Comparison of ENCODE assay signal across 8 mouse cellular contexts in genomic region chr17:12317607-12317953, GRCm38 (mm10). TPM values are rescaled to one million over a fixed set of nuclear protein-coding genes. Genes with fewer than 3 reads are reported as not detected.
A peak's percentile ranks its signal among the peaks of the same experiment; 100 is the strongest.
DNase-seq lines count a peak whose midpoint lies in the region; ATAC-seq and TF ChIP-seq lines count a peak whose summit lies in the region.
"Had no signal": no experiment of that assay in that cellular context is flagged by ENCODE, and none has a peak within 500 bp of the region (broad histone marks: within the 10 kb centered on the region; RNA-seq: fewer than 3 reads in every experiment).

No protein-coding gene starts in this region.

- H3K27me3 ChIP-seq in lung, postnatal 0 days (replicated peaks; ENCODE audit: insufficient read depth, low read length): no peaks in the 10 kb centered on the region
- H3K27me3 ChIP-seq in forebrain, embryonic 14.5 days (replicated peaks; ENCODE audit: control insufficient read depth, insufficient read depth, low read length): no peaks in the 10 kb centered on the region
- no peaks in the 10 kb centered on the region for H3K27me3 ChIP-seq in limb, embryonic 15.5 days
- H3K27me3 ChIP-seq in stomach, embryonic 16.5 days (ENCODE audit: control insufficient read depth, insufficient read depth, low read length): no peaks in the 10 kb centered on the region

- H3K27ac ChIP-seq in lung, postnatal 0 days (ENCODE audit: low read length): peak overlapping the region; percentile 83; the same call in 1 of the 2 replicates
- peak overlapping the region; percentile 98 for H3K27ac ChIP-seq in forebrain, embryonic 14.5 days (ENCODE audit: low read depth, low read length)
- peak overlapping the region; percentile 96 for H3K27ac ChIP-seq in limb, embryonic 15.5 days
- H3K27ac ChIP-seq in stomach, embryonic 16.5 days (ENCODE audit: low read length): peak overlapping the region; percentile 90

- ATAC-seq in lung, postnatal 0 days: no peak
- ATAC-seq in forebrain, embryonic 14.5 days: no peak
- ATAC-seq in limb, embryonic 15.5 days (ENCODE audit: insufficient number of reproducible peaks, low FRiP score, low TSS enrichment, low read depth): no peak
- no peak for ATAC-seq in stomach, embryonic 16.5 days (ENCODE audit: insufficient read depth, low FRiP score)

- H3K36me3 ChIP-seq in lung, postnatal 0 days (ENCODE audit: insufficient read depth, low read length): no peaks in the 10 kb centered on the region
- H3K36me3 ChIP-seq in forebrain, embryonic 14.5 days (ENCODE audit: control insufficient read depth, insufficient read depth, low read length): no peaks in the 10 kb centered on the region
- no peaks in the 10 kb centered on the region for H3K36me3 ChIP-seq in limb, embryonic 15.5 days
- no peaks in the 10 kb centered on the region for H3K36me3 ChIP-seq in stomach, embryonic 16.5 days (ENCODE audit: control insufficient read depth, insufficient read depth, low read length)

- peak overlapping the region; percentile 98 for H3K4me3 ChIP-seq in lung, postnatal 0 days (ENCODE audit: low read depth, low read length)
- H3K4me3 ChIP-seq in forebrain, embryonic 14.5 days (ENCODE audit: low read depth, low read length): peak overlapping the region; percentile 96
- peak overlapping the region; percentile 99 for H3K4me3 ChIP-seq in limb, embryonic 15.5 days
- peak overlapping the region; percentile 88 for H3K4me3 ChIP-seq in stomach, embryonic 16.5 days (replicated peaks; ENCODE audit: low read length)

- TF ChIP-seq EP300 in lung, postnatal 0 days (IDR thresholded peaks at IDR 0.05): no peak

- no peak for TF ChIP-seq CTCF in lung, postnatal 0 days (IDR thresholded peaks at IDR 0.05)

- no peaks in the 10 kb centered on the region for H3K4me1 ChIP-seq in lung, postnatal 0 days (ENCODE audit: insufficient read depth, low read depth, low read length)
- H3K4me1 ChIP-seq in forebrain, embryonic 14.5 days (ENCODE audit: control insufficient read depth, insufficient read depth, low read length): peaks cover 12% of the 10 kb centered on the region; the same call in 1 of the 2 replicates
- H3K4me1 ChIP-seq in limb, embryonic 15.5 days: peaks cover 20% of the 10 kb centered on the region
- H3K4me1 ChIP-seq in stomach, embryonic 16.5 days (ENCODE audit: control insufficient read depth, insufficient read depth, low read length): peaks cover 21% of the 10 kb centered on the region

- no peaks in the 10 kb centered on the region for H3K9me3 ChIP-seq in lung, postnatal 0 days (ENCODE audit: low read length)
- H3K9me3 ChIP-seq in forebrain, embryonic 14.5 days (replicated peaks; ENCODE audit: control insufficient read depth, low read length): no peaks in the 10 kb centered on the region
- no peaks in the 10 kb centered on the region for H3K9me3 ChIP-seq in limb, embryonic 15.5 days
- H3K9me3 ChIP-seq in stomach, embryonic 16.5 days (replicated peaks; ENCODE audit: control insufficient read depth, low read length): no peaks in the 10 kb centered on the region

- no peak for DNase-seq in lung, postnatal 0 days (ENCODE audit: low spot score)
- DNase-seq in lung, postnatal 10 days: no peak
- no peak for DNase-seq in forebrain, embryonic 14.5 days (ENCODE audit: low spot score)
- DNase-seq in thymus, postnatal 25 days: no peak
- no peak for DNase-seq in embryo, embryonic 9.5 days (ENCODE audit: extremely low spot score)
- DNase-seq: kidney, postnatal 25 days had no signal

- 0 out of 2 replicates have a peak overlapping the region, but pooled peaks have one; percentile 73 for H3K9ac ChIP-seq in lung, postnatal 0 days (replicated peaks; ENCODE audit: low read depth)
- peak overlapping the region; percentile 96 for H3K9ac ChIP-seq in forebrain, embryonic 14.5 days (ENCODE audit: low read length)
- peak overlapping the region; percentile 95 for H3K9ac ChIP-seq in limb, embryonic 15.5 days
- H3K9ac ChIP-seq in stomach, embryonic 16.5 days (ENCODE audit: low read length): peak overlapping the region; percentile 96

- 4% methylated on average over 7 of the region's 7 CpGs for WGBS in lung, postnatal 0 days
- WGBS in forebrain, embryonic 14.5 days: 4% methylated on average over 7 of the region's 7 CpGs
- 6% methylated on average over 7 of the region's 7 CpGs for WGBS in limb, embryonic 15.5 days
- 12% methylated on average over 7 of the region's 7 CpGs for WGBS in stomach, embryonic 16.5 days

- peak overlapping the region; percentile 87 for H3K4me2 ChIP-seq in lung, postnatal 0 days (replicated peaks; ENCODE audit: low read depth, low read length)
- peak overlapping the region; percentile 70 for H3K4me2 ChIP-seq in forebrain, embryonic 14.5 days (ENCODE audit: low read length)
- H3K4me2 ChIP-seq in limb, embryonic 15.5 days: peak overlapping the region; percentile 58
- peak overlapping the region; percentile 71 for H3K4me2 ChIP-seq in stomach, embryonic 16.5 days (ENCODE audit: low read depth, low read length)

RNA-seq across cellular contexts. Expression of gene Map3k4, which starts 1.0 kb away (rescaled TPM):
- polyA plus RNA-seq in lung, postnatal 0 days (2015; fragmentation: Nextera tagmentation; extraction: Ambion mirVana): 32.5 and 35.4 TPM in 2 replicates
- 25.3 and 29.2 TPM in 2 replicates for polyA plus RNA-seq in forebrain, embryonic 14.5 days (2014; fragmentation: Nextera tagmentation; extraction: Ambion mirVana)
- 38.8 and 41.6 TPM in 2 replicates for polyA plus RNA-seq in limb, embryonic 15.5 days (2015; fragmentation: Nextera tagmentation; extraction: Ambion mirVana)
- 28.2 and 35.6 TPM in 2 replicates for polyA plus RNA-seq in stomach, embryonic 16.5 days (2015; fragmentation: Nextera tagmentation; extraction: Ambion mirVana)
